Mouse (Mus musculus): Measurements from ENCODE around the gene Myo7a. TPM values are rescaled to one million over a fixed set of nuclear protein-coding genes. Genes with fewer than 3 reads are reported as not detected.
A peak's percentile ranks its signal among the peaks of the same experiment; 100 is the strongest.

Gene Myo7a
- polyA plus RNA-seq, 1 experiment: not detected

GRCm38 (mm10) chr7:98146447-98146845 lies 27.1 kb upstream of the Myo7a start:
- peaks cover 9% of the 10 kb centered on the region for H3K4me1 ChIP-seq (ENCODE audit: control insufficient read depth, insufficient read depth, low read length)
- no peak for TF ChIP-seq POLR2A (IDR thresholded peaks at IDR 0.05; ENCODE audit: insufficient read depth, low read depth, low read length)
- no peak for TF ChIP-seq CTCF (IDR thresholded peaks at IDR 0.05; ENCODE audit: insufficient read depth, low read depth, low read length)
- no peak overlapping the region for H3K27ac ChIP-seq (ENCODE audit: insufficient read depth, low read depth, low read length)
- H3K4me3 ChIP-seq (ENCODE audit: insufficient read depth, low read depth, low read length): no peak overlapping the region
- WGBS: 55% methylated on average over 8 of the region's 8 CpGs

GRCm38 (mm10) chr7:98145842-98146446 lies 26.6 kb upstream of the Myo7a start:
- 86% methylated on average over 12 of the region's 12 CpGs for WGBS
- Histone ChIP-seq H3K4me1 (ENCODE audit: control insufficient read depth, insufficient read depth, low read length) (peaks cover 9% of the 10 kb centered on the region), H3K27ac (ENCODE audit: insufficient read depth, low read depth, low read length) (no peak overlapping the region), H3K4me3 (ENCODE audit: insufficient read depth, low read depth, low read length) (no peak overlapping the region)
- TF ChIP-seq CTCF (IDR thresholded peaks at IDR 0.05; ENCODE audit: insufficient read depth, low read depth, low read length): no peak
- no peak for TF ChIP-seq POLR2A (IDR thresholded peaks at IDR 0.05; ENCODE audit: insufficient read depth, low read depth, low read length)

DNA sequence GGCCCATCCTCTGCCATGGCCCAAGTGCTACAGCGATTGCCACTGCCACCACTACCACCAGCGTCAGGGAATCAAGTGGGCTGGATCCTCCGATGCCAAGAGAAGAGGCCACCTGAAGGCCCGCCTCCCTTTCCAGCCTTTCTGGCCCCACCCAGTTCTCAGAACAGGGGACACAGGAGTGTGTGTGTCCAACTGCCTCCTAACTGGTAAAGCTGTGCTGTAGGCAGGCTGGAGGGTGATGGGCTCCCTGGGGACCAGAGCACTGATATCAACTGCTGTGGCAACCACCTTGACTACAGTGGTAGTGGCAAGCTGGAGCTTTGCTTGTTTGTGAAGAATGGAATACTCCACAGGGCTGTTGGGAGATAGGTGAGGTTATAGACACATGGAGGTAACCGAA lies 26.1 kb upstream of the Myo7a start, which contains the start of gene Omp:
TSS of gene Omp (minus strand) at position 101 of the 400 bp plus-strand sequence.
- TF ChIP-seq POLR2A (IDR thresholded peaks at IDR 0.05; ENCODE audit: insufficient read depth, low read depth, low read length) (no peak), CTCF (IDR thresholded peaks at IDR 0.05; ENCODE audit: insufficient read depth, low read depth, low read length) (no peak)
- WGBS: 93% methylated on average over 5 of the region's 5 CpGs
- Histone ChIP-seq H3K4me3 (ENCODE audit: insufficient read depth, low read depth, low read length) (no peak within 1 kb of the TSS), H3K27ac (ENCODE audit: insufficient read depth, low read depth, low read length) (no peak within 1 kb of the TSS), H3K4me1 (ENCODE audit: control insufficient read depth, insufficient read depth, low read length) (peaks cover 9% of the 10 kb centered on the region)

- H3K4me1 ChIP-seq (ENCODE audit: control insufficient read depth, insufficient read depth, low read length): peaks cover 5% of the 10 kb centered on the region
- WGBS: 98% methylated on average over 3 of the region's 3 CpGs
- TF ChIP-seq POLR2A (IDR thresholded peaks at IDR 0.05; ENCODE audit: insufficient read depth, low read depth, low read length) (no peak), CTCF (IDR thresholded peaks at IDR 0.05; ENCODE audit: insufficient read depth, low read depth, low read length) (no peak)
- no peak overlapping the region for H3K27ac ChIP-seq (ENCODE audit: insufficient read depth, low read depth, low read length)
- no peak overlapping the region for H3K4me3 ChIP-seq (ENCODE audit: insufficient read depth, low read depth, low read length)
Observed at GRCm38 (mm10) chr7:98142648-98143047, 23.3 kb upstream of the Myo7a start.

GRCm38 (mm10) chr7:98142247-98142646 lies 22.9 kb upstream of the Myo7a start:
- Histone ChIP-seq H3K4me1 (ENCODE audit: control insufficient read depth, insufficient read depth, low read length) (peaks cover 8% of the 10 kb centered on the region), H3K4me3 (ENCODE audit: insufficient read depth, low read depth, low read length) (no peak overlapping the region), H3K27ac (ENCODE audit: insufficient read depth, low read depth, low read length) (no peak overlapping the region)
- TF ChIP-seq POLR2A (IDR thresholded peaks at IDR 0.05; ENCODE audit: insufficient read depth, low read depth, low read length) (no peak), CTCF (IDR thresholded peaks at IDR 0.05; ENCODE audit: insufficient read depth, low read depth, low read length) (no peak)
- WGBS: 67% methylated on average over 8 of the region's 8 CpGs

DNA sequence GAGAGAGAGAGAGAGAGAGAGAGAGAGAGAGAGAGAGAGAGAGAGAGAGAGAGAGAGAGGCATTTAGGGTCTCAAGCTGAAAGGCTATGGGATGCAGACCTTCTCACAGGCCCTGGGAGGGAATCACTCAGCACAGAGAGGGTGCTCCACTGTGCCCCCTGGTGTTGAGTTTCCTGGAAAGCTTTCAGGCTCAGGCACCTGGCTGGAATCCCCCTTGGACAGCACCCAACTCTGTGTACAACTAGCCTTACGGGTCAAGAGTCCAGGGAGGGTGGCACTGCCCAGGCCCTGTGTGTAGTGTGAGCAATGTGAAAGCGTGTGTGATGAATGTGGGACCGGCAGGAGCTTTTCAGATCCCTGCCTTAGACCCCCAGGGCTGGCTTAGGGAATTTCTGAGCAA lies 21.9 kb upstream of the Myo7a start:
- TF ChIP-seq CTCF (IDR thresholded peaks at IDR 0.05; ENCODE audit: insufficient read depth, low read depth, low read length): peak; percentile 10; the same call in 1 of the 2 replicates
- no peak for TF ChIP-seq POLR2A (IDR thresholded peaks at IDR 0.05; ENCODE audit: insufficient read depth, low read depth, low read length)
- Histone ChIP-seq H3K27ac (ENCODE audit: insufficient read depth, low read depth, low read length) (no peak overlapping the region), H3K4me1 (ENCODE audit: control insufficient read depth, insufficient read depth, low read length) (peaks cover 4% of the 10 kb centered on the region; the same call in 1 of the 2 replicates), H3K4me3 (ENCODE audit: insufficient read depth, low read depth, low read length) (no peak overlapping the region)
- 79% methylated on average over 3 of the region's 3 CpGs for WGBS

DNA sequence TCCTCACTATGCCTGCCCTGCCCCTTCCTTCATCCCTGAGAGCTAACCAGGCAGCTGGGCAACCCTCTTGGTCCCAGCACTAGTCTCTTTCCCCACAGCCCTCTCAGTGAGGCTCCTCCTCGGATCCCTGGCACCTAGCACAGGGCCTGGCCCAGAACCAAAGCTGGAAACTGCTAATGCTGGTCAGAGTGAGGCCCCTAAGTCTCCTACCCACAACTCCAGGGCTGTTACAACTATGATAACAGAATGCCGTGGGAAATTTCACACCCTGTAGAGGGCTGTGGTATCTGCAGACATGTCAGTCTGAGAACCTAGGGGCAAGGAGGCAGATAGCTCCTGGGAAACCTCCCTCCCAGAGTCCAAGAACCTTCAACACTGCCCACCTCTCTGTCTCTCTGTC lies 21.3 kb upstream of the Myo7a start:
- no peak for TF ChIP-seq CTCF (IDR thresholded peaks at IDR 0.05; ENCODE audit: insufficient read depth, low read depth, low read length)
- TF ChIP-seq POLR2A (IDR thresholded peaks at IDR 0.05; ENCODE audit: insufficient read depth, low read depth, low read length): no peak
- Histone ChIP-seq H3K4me3 (ENCODE audit: insufficient read depth, low read depth, low read length) (no peak overlapping the region), H3K4me1 (ENCODE audit: control insufficient read depth, insufficient read depth, low read length) (peaks cover 4% of the 10 kb centered on the region; the same call in 1 of the 2 replicates), H3K27ac (ENCODE audit: insufficient read depth, low read depth, low read length) (no peak overlapping the region)
- 43% methylated on average over 2 of the region's 2 CpGs for WGBS

- H3K4me1 ChIP-seq (ENCODE audit: control insufficient read depth, insufficient read depth, low read length): peaks cover 4% of the 10 kb centered on the region; the same call in 1 of the 2 replicates
- H3K27ac ChIP-seq (ENCODE audit: insufficient read depth, low read depth, low read length): no peak overlapping the region
- no peak for TF ChIP-seq POLR2A (IDR thresholded peaks at IDR 0.05; ENCODE audit: insufficient read depth, low read depth, low read length)
- no peak for TF ChIP-seq CTCF (IDR thresholded peaks at IDR 0.05; ENCODE audit: insufficient read depth, low read depth, low read length)
- no peak overlapping the region for H3K4me3 ChIP-seq (ENCODE audit: insufficient read depth, low read depth, low read length)
- 50% methylated on average over 9 of the region's 9 CpGs for WGBS
Observed at GRCm38 (mm10) chr7:98139216-98139615, 19.9 kb upstream of the Myo7a start.

DNA sequence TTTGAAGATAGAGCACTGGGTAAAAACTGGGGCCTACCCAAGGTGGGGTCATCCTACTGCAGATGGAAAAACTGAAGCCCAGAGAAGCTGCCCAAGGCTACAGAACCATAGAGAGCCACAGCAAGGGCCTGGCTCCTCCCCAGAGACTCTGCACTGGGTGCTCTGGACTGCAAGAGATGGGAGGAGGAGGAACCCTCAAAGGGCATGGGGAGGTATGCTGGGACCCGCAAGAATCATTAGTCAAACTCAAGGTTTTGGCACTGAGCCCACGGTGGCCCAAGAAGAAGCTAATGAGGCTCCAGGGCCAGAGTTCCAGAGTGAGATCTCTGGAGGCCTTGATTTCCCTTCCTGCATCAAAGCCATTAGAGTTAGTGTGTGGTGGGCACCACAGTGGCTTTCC lies 18.7 kb upstream of the Myo7a start:
- no peak for TF ChIP-seq CTCF (IDR thresholded peaks at IDR 0.05; ENCODE audit: insufficient read depth, low read depth, low read length)
- no peak for TF ChIP-seq POLR2A (IDR thresholded peaks at IDR 0.05; ENCODE audit: insufficient read depth, low read depth, low read length)
- Histone ChIP-seq H3K4me1 (ENCODE audit: control insufficient read depth, insufficient read depth, low read length) (peaks cover 4% of the 10 kb centered on the region; the same call in 1 of the 2 replicates), H3K27ac (ENCODE audit: insufficient read depth, low read depth, low read length) (no peak overlapping the region), H3K4me3 (ENCODE audit: insufficient read depth, low read depth, low read length) (no peak overlapping the region)
- 65% methylated on average over 2 of the region's 2 CpGs for WGBS
